Mouse (Mus musculus): ENCODE measurements around the gene Eid3. TPM values are rescaled to one million over a fixed set of nuclear protein-coding genes. Genes with fewer than 3 reads are reported as not detected.

Eid3 gene
- total RNA-seq, 2 experiments from 2014 or later = 0.41 to 0.86 TPM

- intact Hi-C loops (cut with DNase I; ENCODE audit: low total_unique reads) = loop anchor here (2.0 kb wide), 1 partner anchor 87 kb away; no protein-coding TSS in a partner anchor
Measured at GRCm38 (mm10) chr10:82899810-82900421, 33.5 kb downstream of the Eid3 start.

DNA sequence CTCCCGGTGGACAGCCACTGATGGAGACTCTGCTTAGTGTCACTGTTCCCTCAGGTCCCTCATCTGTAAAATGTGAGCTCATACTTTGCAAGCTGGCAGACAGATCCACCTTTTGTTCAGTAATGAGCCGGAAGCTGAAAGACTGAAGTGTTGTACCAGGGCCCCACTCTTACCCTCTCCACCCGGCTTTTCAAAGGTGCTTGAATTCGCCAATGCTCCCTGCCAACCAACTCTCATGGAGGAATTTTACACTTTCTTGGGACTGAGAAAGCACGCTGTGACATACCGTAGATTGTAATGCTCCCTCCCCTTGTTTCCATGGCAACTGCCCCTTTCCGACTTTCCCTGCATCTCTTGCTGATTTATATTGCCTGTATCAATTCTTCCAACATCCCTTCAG, 34.1 kb downstream of the Eid3 start:
- intact Hi-C loops (cut with DNase I; ENCODE audit: low total_unique reads) = loop anchor here (2.0 kb wide), 1 partner anchor 88 kb away; no protein-coding TSS in a partner anchor
- DNase-seq = no peak

More at GRCm38 (mm10) chr10:82899810-82900421, 33.5 kb downstream of the Eid3 start:
- no peak for DNase-seq

- intact Hi-C loops (cut with DNase I; ENCODE audit: low total_unique reads) = loop anchor here (2.0 kb wide), 1 partner anchor 89 kb away; no protein-coding TSS in a partner anchor
- DNase-seq = peak; percentile 87
Measured at GRCm38 (mm10) chr10:82901436-82901835, 35.0 kb downstream of the Eid3 start.

DNA sequence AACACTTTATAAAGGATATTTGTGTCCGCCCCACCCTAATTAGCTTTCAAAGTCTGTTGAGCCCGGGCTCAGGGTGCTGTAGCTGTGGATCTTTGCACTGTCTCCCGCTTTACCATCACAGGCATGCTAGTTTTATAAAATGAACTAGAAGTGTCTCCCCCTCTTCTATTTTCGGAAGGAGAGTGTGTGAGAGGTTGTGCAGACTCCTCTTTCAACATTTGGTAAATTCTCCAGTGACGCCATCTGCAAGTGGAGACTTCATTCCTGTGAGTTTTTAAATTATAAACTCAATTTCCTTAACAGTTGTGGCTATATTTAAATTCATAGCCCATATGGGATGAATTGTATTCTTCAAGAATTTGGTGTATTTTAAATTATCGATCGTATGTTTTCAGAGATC, 42.1 kb downstream of the Eid3 start:
- intact Hi-C loops (cut with DNase I; ENCODE audit: low total_unique reads) = no loop called here

GRCm38 (mm10) chr10:82909382-82909781, 43.0 kb downstream of the Eid3 start:
- peak; percentile 27 for DNase-seq
- intact Hi-C loops (cut with DNase I; ENCODE audit: low total_unique reads) = no loop called here

More for the DNA sequence above, 42.1 kb downstream of the Eid3 start:
- DNase-seq = no peak

- intact Hi-C loops (cut with DNase I; ENCODE audit: low total_unique reads) = loop anchor here (5.0 kb wide), 2 partner anchors 272 to 292 kb away; no protein-coding TSS in a partner anchor
- DNase-seq = no peak
Measured at GRCm38 (mm10) chr10:82910198-82910597, 43.8 kb downstream of the Eid3 start.

DNA sequence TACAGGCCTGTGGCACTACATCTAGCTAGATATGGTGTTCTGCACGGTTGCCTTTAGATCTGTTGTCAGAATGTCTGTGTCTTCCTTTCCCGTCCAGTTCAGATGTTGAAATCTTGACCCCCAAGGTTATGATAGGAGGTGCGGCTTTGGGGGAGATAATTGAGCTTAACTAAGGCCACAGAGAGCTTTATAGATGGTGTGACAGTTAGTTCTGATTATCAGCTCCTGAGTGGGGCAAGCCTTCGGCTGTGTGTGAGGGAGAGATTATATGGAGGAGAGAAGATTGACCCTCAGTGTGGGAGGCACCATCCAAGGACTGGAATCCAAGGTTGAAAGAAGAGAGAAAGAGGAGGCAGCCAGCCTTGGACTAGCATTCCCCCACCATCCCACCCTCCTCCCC, 46.8 kb downstream of the Eid3 start:
- intact Hi-C loops (cut with DNase I; ENCODE audit: low total_unique reads) = loop anchor here (5.0 kb wide), 2 partner anchors 269 to 289 kb away; no protein-coding TSS in a partner anchor
- no peak for DNase-seq

DNA sequence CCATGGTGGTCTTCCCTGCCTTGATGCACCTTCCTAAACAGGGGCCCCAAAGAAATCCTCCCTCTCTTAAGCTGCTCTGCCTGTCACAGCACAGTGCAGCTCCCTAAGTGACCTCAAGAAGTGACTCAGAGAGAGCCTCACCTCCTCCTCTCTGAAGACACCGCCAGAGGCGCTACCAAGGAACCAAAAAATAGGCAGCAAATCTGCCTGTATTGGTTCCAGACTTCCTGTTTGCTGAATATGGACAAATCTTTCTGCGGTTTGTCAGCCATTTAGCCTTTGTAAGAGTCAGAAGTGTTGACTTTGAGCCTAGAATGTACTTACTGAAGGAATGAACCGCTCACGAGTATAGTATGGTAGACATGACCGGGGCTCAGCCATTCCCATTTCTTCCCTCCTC, 47.3 kb downstream of the Eid3 start:
- intact Hi-C loops (cut with DNase I; ENCODE audit: low total_unique reads) = loop anchor here (5.0 kb wide), 2 partner anchors 269 to 289 kb away; no protein-coding TSS in a partner anchor
- no peak for DNase-seq

Other genes starting within 250 kb of the Eid3 start
- gene 1190007I07Rik, start 243.4 kb upstream of the Eid3 start, total RNA-seq (2021) = 10 to 100 TPM; 24.4 to 26.3 TPM
- gene Tdg, start 236.8 kb upstream of the Eid3 start, total RNA-seq (2021) = 10 to 100 TPM; 16.2 to 18.8 TPM
- gene Glt8d2, start 176.0 kb upstream of the Eid3 start, total RNA-seq (2021) = 1 to 10 TPM; 5.4 to 6.3 TPM
- gene Hcfc2, start 170.5 kb upstream of the Eid3 start, total RNA-seq (2021) = 10 to 100 TPM; 18.5 to 21.3 TPM
- gene Nfyb, start 102.5 kb upstream of the Eid3 start, total RNA-seq (2021) = 10 to 100 TPM; 24.0 to 30.3 TPM
- gene Txnrd1, start 32.7 kb upstream of the Eid3 start, total RNA-seq (2021) = 10 to 100 TPM; 27.5 to 30.4 TPM
- gene Chst11, start 118.9 kb downstream of the Eid3 start, total RNA-seq (2021) = 1 to 10 TPM; 1.3 to 1.4 TPM